Mouse (Mus musculus) testis, adult 2 months (tissue): ENCODE results near the gene Nipa1.

Experiments
- CTCF ChIP-seq: fragments of 200-500 bp; IDR thresholded peaks from 2 replicates; pipeline ENCODE4 v1.5.1; 2012; ENCODE audit warnings: low read depth, mild to moderate bottlenecking, inconsistent platforms, low read length, moderate library complexity; ENCODE audit not compliant: control insufficient read depth, insufficient read depth, insufficient replicate concordance
- POLR2A ChIP-seq: fragments of 200-500 bp; IDR thresholded peaks from 2 replicates; pipeline ENCODE4 v1.6.1; 2012; ENCODE audit warnings: low read depth, mild to moderate bottlenecking, inconsistent platforms, low read length, moderate library complexity; ENCODE audit not compliant: control insufficient read depth

- TF ChIP-seq POLR2A: no peak
- no peak for TF ChIP-seq CTCF
These were observed 45.3 kb downstream of the Nipa1 start for GRCm38 (mm10) chr7:55974429-55974828.
